Mouse (Mus musculus) testis, postnatal 10 days (tissue): Measurements from ENCODE around the gene Gnpat.
A peak's percentile ranks its signal among the peaks of the same experiment; 100 is the strongest.
"Not testable (repeated sequence)": the region's sequence is repeated elsewhere in the genome, so short reads cannot be mapped to it uniquely, and the experiment has no call there.

Experiments
- DNase-seq: peaks from one replicate; pipeline ENCODE4 v3.0.0; 2021; ENCODE audit warnings: low spot score

Gene Gnpat

DNA sequence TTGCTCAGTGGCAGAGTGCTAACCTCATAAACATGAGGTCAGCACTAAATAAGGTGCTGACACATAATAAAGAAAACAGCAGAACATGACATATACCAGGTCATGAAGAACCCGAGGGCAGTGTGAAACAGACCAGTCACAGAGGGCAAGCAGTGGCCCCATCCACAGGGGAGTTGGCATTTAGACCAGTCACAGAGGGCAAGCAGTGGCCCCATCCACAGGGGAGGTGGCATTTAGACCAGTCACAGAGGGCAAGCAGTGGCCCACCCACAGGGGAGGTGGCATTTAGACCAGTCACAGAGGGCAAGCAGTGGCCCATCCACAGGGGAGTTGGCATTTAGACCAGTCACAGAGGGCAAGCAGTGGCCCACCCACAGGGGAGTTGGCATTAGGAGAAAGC, 19.9 kb upstream of the Gnpat start:
- not testable (repeated sequence) for DNase-seq

DNA sequence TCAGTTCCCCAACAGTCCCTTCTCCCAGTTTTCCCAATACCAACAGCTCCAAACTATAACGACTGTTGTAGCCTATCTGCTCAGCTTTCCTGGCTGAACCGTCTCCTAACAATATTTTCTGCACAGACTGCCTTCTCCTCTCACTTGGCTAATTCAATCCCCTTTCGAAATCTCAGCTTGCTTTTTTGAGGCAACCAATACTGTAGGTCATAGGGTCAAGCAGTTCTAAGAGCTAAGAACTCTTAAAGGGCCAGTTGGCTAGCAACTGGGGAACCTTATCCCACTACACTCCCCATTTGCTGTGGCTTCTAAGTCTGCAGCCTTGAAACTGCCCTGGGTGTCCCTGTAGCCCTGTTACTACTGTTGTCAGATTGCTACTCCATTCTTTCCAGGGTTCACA, 17.7 kb upstream of the Gnpat start:
- DNase-seq, result no peak

- DNase-seq, result no peak
Measured at GRCm38 (mm10) chr8:124845573-124845972, 17.3 kb upstream of the Gnpat start.

GRCm38 (mm10) chr8:124853511-124853910, 9.3 kb upstream of the Gnpat start:
- DNase-seq, result no peak

DNA sequence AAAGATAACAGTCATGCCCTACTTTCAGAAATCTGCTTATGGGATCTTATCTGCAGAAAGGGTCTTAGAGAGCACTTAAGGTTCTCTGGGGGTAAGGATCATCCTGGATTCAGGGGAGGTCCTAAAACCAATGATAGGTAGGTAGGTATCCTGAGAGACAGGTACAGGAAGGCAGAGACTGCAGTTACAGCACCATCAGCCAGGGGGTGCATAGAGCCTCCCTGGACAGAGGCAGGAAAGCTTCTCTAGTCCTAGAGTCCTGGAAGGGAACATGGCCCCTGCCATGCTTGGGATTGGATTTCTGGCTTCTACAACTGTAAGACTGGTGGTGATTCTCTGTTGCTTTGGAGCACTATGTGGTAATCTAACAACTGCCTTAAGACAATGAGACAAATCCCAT, 3.4 kb upstream of the Gnpat start:
- DNase-seq, result peak; percentile 54

DNA sequence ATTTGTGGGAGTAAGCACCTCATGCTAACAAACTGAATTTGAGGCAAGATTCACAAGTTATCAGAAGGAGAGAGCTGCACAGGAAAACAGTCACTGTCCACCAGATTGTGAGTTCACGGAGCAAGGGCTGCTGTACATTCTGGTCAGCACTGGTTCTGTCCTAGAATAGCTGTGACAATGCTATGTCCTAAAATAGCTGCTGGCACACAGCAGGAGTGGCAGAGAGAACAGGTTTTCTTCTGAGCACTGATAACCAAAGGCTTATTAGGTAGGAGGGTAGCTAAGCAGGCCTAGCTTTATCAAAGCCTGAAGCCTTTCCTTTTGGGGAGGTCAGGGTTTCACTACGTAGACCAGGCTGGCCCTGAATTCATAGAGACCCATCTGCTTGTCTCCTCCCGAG, 2.6 kb upstream of the Gnpat start:
- no peak for DNase-seq

DNA sequence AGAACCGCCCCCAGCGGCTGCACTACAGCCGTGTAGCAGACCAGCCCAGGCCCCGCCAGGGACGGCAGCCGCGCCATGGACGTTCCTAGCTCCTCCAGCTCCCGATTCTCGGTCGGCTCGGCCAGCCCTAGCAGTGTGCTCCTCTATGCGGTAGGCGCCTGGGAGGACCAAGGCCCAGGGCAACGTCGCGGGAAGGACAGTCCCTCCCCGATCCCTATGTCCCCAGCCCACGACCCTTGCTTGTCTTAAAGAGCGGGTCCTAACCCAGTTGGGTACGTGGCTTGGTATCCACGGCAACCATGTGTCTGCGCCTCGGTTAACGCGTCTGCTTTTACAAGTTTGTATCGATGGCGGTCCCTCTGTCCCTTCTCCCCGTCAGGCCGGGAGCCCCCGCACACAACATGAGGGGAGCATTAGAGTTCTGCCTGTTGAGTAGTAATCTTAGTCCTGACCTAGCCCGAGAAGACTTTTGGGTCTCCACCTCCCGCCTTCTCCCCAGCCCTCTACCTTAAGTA, 387 bp downstream of the Gnpat start:
- DNase-seq, result no peak

DNA sequence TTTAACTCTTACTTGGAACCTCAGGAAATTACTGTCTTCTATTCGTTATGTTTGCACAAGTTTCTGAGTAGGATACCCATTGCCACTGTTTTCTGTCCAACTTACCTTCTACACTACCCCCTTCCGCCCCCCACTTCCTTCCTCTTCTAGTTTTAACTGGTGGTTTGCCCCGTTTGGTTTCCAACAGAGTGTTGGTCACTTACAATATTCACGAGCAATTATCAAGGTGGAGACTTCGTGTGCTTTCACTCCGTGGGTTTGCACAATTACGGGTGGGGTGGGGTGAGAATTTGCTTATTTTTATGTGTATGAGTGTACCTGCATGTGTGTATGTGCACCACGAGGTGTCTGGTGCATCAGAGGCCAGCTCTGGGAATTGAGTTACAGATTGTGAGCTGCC, 896 bp downstream of the Gnpat start:
- no peak for DNase-seq

GRCm38 (mm10) chr8:124866669-124867068, 3.8 kb downstream of the Gnpat start:
- no peak for DNase-seq

- no peak for DNase-seq
Measured at GRCm38 (mm10) chr8:124867126-124867525, 4.3 kb downstream of the Gnpat start.

- no peak for DNase-seq
Measured at GRCm38 (mm10) chr8:124869708-124870107, 6.9 kb downstream of the Gnpat start.

DNA sequence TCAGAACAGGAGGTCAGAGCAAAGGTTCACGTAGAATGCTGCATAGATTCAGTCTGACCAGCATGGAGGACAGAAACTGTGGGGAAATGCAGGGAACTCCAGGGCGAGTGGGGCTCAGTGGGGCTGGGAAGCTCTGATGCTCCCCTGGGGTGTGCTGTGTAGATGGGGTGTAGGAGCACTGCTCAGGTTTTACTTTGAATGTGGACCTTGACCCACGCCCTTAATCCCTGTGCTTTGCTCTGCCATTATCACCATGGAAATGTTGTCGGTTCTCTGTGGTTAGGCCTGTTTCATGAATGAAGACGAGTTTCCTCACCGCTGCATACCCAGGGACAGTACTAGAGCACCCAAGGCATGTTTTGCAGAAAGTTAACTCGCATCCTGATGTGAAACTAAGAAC, 8.6 kb downstream of the Gnpat start:
- DNase-seq, result no peak

- DNase-seq, result no peak
Measured at GRCm38 (mm10) chr8:124872081-124872480, 9.2 kb downstream of the Gnpat start.

- DNase-seq, result no peak
Measured at GRCm38 (mm10) chr8:124872690-124873089, 9.9 kb downstream of the Gnpat start.

DNA sequence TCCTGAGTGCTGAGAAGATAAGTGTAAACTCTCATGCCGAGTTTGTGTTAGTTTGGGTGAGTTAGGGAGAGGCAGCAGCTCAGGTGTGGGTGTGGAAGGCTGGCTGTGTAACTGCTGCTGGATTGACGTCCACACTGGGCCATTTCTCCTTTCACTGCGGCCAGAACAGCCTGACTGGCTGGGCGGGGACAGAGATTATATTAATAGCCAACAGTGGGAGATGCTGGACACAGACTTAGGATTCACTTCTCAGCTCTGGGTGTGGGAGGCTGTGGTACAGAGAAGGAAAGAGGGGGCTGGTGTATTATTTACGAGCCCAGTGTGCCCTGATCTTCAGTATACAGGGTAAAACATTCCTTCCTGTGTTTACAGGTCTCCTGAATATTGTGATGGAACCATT, 15.3 kb downstream of the Gnpat start:
- DNase-seq, result no peak

- no peak for DNase-seq
Measured at GRCm38 (mm10) chr8:124878946-124879526, 16.2 kb downstream of the Gnpat start.

GRCm38 (mm10) chr8:124888385-124888784, 25.6 kb downstream of the Gnpat start:
- DNase-seq, result no peak

DNA sequence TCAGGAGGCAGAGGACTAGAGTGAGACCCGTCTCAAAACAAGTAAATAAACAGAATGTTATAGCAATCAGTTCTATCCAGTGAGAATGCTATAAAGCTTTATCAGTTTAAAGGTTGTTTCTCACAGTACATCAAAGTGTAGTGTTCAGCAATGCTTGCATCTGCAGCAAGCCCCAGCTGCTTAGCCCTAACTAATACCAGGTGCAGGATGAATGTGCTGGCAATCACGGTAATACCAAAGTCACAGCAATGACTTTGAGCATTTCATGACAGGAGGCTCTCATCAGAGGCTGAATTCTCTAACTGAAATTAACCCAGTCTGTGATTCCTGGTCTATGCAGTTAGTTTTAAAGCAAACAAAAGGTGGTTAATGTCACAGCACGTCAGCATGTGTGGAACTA, 29.8 kb downstream of the Gnpat start:
- DNase-seq, result no peak

GRCm38 (mm10) chr8:124896010-124896631, 33.3 kb downstream of the Gnpat start:
- DNase-seq, result no peak

DNA sequence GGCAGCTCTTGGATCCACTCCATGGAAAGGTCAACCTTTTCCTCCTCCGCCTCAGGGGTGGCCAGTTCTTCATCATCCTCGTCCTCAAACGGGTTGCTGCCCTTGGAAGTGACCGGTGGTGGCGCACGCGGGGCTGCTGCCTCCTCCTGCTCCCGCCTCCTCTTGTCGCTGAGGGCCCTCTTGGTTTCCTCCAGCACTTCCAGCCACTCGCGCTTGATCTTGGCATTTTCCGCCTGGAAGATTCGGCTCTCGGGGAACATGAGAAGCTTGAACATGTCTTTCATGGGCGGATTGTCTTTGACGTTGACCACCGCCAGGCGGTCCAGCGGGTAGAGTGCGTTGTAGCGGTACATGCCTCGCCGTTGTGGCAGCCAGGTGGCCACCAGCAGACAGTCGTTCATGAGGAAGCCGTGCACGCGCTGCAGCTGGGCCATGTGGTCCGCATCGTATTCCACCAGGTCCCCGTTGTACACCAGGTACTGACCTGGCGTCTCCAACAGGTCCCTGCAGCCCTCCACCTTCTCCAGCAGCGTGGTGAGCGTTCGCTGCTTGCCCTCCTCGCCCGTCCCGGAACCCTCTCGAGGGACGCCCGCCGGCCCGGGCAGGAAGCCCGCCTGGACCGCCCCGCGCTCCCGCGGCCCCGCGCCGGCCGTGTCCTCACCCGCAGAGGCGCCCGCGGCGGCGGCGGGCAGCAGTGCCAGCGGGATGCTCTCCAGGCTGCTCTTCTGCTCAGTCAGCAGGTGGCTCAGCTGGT, 34.0 kb downstream of the Gnpat start:
- DNase-seq, result peak; percentile 82

DNA sequence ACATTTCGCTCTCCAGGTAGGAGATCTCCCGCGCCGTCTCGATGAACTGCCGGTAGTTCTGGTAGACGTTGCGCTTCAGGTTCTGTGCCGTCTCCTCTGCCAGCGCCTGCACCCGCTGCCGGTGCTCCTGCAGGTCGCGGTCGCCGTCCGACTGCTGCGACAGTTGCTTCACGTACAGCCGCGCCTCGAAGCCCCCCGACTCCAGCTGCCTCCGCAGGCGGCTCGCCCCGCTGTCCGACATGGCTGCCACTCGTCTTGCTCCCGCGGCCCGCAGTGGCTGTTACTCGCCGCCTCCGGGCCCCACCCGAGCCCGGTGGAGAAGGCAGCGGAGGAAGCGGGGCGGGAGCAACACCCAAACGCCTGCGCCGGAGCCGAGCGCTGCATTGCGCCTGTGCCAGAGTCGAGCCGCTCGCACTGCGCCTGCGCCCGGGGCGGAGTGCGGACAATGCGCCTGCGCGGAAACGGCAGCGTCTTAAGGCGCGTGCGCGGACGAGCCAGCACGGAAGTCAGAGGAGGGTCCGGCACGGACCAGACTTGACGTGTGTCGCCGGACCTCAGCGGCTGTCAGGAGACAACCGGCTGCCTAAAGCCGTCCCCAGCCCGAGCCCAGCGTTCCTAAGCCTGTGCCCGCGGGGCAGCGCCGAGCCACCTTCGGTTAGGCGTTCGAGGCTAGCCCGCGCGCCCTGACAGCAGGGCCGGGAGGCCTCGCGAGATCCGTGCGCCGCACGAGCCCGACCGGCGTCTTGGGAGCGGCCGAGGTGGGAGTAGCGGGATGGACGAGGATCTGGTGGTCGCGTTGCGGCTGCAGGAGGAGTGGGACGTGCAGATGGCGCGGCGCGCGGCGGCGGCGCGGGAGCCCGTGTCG, 34.8 kb downstream of the Gnpat start, which contains the start of the genes Exoc8 and Sprtn:
TSS of gene Exoc8 (minus strand) at position 320 of the 865 bp plus-strand sequence.
TSS of gene Sprtn (plus strand) at position 501 of the 865 bp plus-strand sequence.
- peak; percentile 98 for DNase-seq
